Mouse (Mus musculus): ENCODE measurements around the gene Rims1. TPM values are rescaled to one million over a fixed set of nuclear protein-coding genes. Genes with fewer than 3 reads are reported as not detected.

The Rims1 gene
- polyA plus RNA-seq, 1 experiment from 2014 or later: 6.2 TPM

DNA sequence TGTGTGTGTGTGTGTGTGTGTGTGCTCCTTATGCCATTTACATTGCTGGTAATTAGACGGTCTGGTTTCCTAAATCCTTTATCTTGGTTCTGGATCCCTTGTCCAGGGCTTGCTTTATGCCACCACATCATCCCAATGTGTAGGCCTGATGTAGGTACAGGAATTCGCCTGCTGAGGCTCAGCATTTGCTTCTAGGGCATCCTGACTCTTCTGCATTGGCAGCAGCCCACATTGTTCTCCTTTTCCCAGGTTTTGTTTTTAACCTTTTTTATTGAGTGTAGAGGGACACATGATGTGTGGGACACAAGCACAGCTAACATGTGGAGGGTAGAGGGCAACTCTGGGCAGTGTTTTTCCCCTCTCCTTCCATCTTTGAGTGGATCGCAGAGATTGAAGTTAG lies 166.1 kb downstream of the Rims1 start:
- no peak for ATAC-seq
- no peak for TF ChIP-seq CTCF (IDR thresholded peaks at IDR 0.05; ENCODE audit: low read depth)
- Histone ChIP-seq H3K4me3 (ENCODE audit: low read depth, low read length) (no peak overlapping the region), H3K4me2 (replicated peaks; ENCODE audit: low read depth) (no peak overlapping the region), H3K27ac (ENCODE audit: low read depth, low read length) (no peak overlapping the region), H3K27me3 (replicated peaks; ENCODE audit: control insufficient read depth, insufficient read depth, low read length) (no peaks in the 10 kb centered on the region), H3K36me3 (ENCODE audit: control insufficient read depth, insufficient read depth) (no peaks in the 10 kb centered on the region), H3K9me3 (ENCODE audit: control insufficient read depth) (no peaks in the 10 kb centered on the region), H3K9ac (ENCODE audit: low read depth, low read length) (no peak overlapping the region), H3K4me1 (replicated peaks; ENCODE audit: control insufficient read depth, insufficient read depth, low read length) (no peaks in the 10 kb centered on the region)
- 88% methylated on average over 3 of the region's 3 CpGs for WGBS

- WGBS: 87% methylated on average over 2 of the region's 2 CpGs
- no peak overlapping the region for H3K9ac ChIP-seq (ENCODE audit: low read depth, low read length)
- H3K27ac ChIP-seq (ENCODE audit: low read depth, low read length): no peak overlapping the region
- no peaks in the 10 kb centered on the region for H3K9me3 ChIP-seq (ENCODE audit: control insufficient read depth)
- no peak overlapping the region for H3K4me2 ChIP-seq (replicated peaks; ENCODE audit: low read depth)
- H3K4me3 ChIP-seq (ENCODE audit: low read depth, low read length): no peak overlapping the region
- no peak for ATAC-seq
- H3K36me3 ChIP-seq (ENCODE audit: control insufficient read depth, insufficient read depth): no peaks in the 10 kb centered on the region
- TF ChIP-seq CTCF (IDR thresholded peaks at IDR 0.05; ENCODE audit: low read depth): no peak
- H3K4me1 ChIP-seq (replicated peaks; ENCODE audit: control insufficient read depth, insufficient read depth, low read length): no peaks in the 10 kb centered on the region
- H3K27me3 ChIP-seq (replicated peaks; ENCODE audit: control insufficient read depth, insufficient read depth, low read length): no peaks in the 10 kb centered on the region
Observed at GRCm38 (mm10) chr1:22633871-22634270, 171.9 kb downstream of the Rims1 start.

GRCm38 (mm10) chr1:22632551-22632950 lies 173.2 kb downstream of the Rims1 start:
- Histone ChIP-seq H3K9me3 (ENCODE audit: control insufficient read depth) (no peaks in the 10 kb centered on the region), H3K4me2 (replicated peaks; ENCODE audit: low read depth) (no peak overlapping the region), H3K9ac (ENCODE audit: low read depth, low read length) (no peak overlapping the region), H3K4me3 (ENCODE audit: low read depth, low read length) (no peak overlapping the region), H3K36me3 (ENCODE audit: control insufficient read depth, insufficient read depth) (no peaks in the 10 kb centered on the region), H3K4me1 (replicated peaks; ENCODE audit: control insufficient read depth, insufficient read depth, low read length) (no peaks in the 10 kb centered on the region), H3K27ac (ENCODE audit: low read depth, low read length) (no peak overlapping the region), H3K27me3 (replicated peaks; ENCODE audit: control insufficient read depth, insufficient read depth, low read length) (no peaks in the 10 kb centered on the region)
- no peak for ATAC-seq
- WGBS: 79% methylated on average over 7 of the region's 7 CpGs
- no peak for TF ChIP-seq CTCF (IDR thresholded peaks at IDR 0.05; ENCODE audit: low read depth)

DNA sequence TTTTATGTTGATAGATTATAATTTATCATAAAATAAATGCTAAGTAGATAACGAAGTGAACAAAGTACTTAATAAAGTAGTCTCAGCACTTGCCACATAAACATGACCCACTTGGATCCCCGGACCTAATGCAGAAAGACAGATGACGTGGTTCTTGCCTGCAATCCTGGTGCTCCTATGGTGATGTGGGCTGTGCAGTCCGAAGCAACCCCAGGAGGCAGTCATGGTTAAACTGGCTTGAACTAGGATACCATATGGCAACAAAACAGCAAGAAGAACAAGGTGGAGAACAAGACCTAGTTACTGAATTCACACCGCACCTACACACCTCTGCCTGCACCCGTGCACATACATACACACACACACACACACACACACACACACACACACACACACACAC lies 173.8 kb downstream of the Rims1 start:
- H3K4me2 ChIP-seq (replicated peaks; ENCODE audit: low read depth): no peak overlapping the region
- no peak overlapping the region for H3K27ac ChIP-seq (ENCODE audit: low read depth, low read length)
- no peaks in the 10 kb centered on the region for H3K9me3 ChIP-seq (ENCODE audit: control insufficient read depth)
- H3K36me3 ChIP-seq (ENCODE audit: control insufficient read depth, insufficient read depth): no peaks in the 10 kb centered on the region
- no peak overlapping the region for H3K4me3 ChIP-seq (ENCODE audit: low read depth, low read length)
- ATAC-seq: no peak
- H3K4me1 ChIP-seq (replicated peaks; ENCODE audit: control insufficient read depth, insufficient read depth, low read length): no peaks in the 10 kb centered on the region
- no peaks in the 10 kb centered on the region for H3K27me3 ChIP-seq (replicated peaks; ENCODE audit: control insufficient read depth, insufficient read depth, low read length)
- H3K9ac ChIP-seq (ENCODE audit: low read depth, low read length): no peak overlapping the region
- no peak for TF ChIP-seq CTCF (IDR thresholded peaks at IDR 0.05; ENCODE audit: low read depth)
- 84% methylated on average over 6 of the region's 6 CpGs for WGBS

GRCm38 (mm10) chr1:22629011-22629410 lies 176.8 kb downstream of the Rims1 start:
- Histone ChIP-seq H3K4me3 (ENCODE audit: low read depth, low read length) (no peak overlapping the region), H3K9me3 (ENCODE audit: control insufficient read depth) (no peaks in the 10 kb centered on the region), H3K9ac (ENCODE audit: low read depth, low read length) (no peak overlapping the region), H3K4me2 (replicated peaks; ENCODE audit: low read depth) (no peak overlapping the region), H3K4me1 (replicated peaks; ENCODE audit: control insufficient read depth, insufficient read depth, low read length) (no peaks in the 10 kb centered on the region), H3K27ac (ENCODE audit: low read depth, low read length) (no peak overlapping the region), H3K36me3 (ENCODE audit: control insufficient read depth, insufficient read depth) (no peaks in the 10 kb centered on the region), H3K27me3 (replicated peaks; ENCODE audit: control insufficient read depth, insufficient read depth, low read length) (no peaks in the 10 kb centered on the region)
- TF ChIP-seq CTCF (IDR thresholded peaks at IDR 0.05; ENCODE audit: low read depth): no peak
- no peak for ATAC-seq
- WGBS: 83% methylated on average over 8 of the region's 8 CpGs

DNA sequence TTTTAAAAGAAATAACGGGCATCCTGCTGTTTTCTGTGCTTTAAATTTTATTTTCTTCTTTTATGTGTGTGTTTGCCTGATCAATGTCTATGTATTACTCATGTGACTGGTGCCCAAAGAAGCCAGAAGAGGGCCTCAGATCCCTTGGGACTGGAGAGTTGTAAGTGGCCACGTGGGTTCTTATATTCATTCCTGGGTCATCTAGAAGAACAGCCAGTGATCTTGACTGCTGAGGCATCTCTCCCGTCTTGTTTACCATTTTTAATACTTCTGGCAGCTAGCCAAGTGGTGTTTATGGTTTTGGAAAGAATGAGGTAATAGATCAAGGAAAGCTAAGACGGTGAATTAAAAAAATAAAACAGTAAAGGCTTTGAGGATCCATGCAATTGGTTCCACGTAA lies 178.8 kb downstream of the Rims1 start:
- H3K9me3 ChIP-seq (ENCODE audit: control insufficient read depth): no peaks in the 10 kb centered on the region
- no peak overlapping the region for H3K4me3 ChIP-seq (ENCODE audit: low read depth, low read length)
- TF ChIP-seq CTCF (IDR thresholded peaks at IDR 0.05; ENCODE audit: low read depth): peak; percentile 62
- 27% methylated on average over 5 of the region's 5 CpGs for WGBS
- no peaks in the 10 kb centered on the region for H3K4me1 ChIP-seq (replicated peaks; ENCODE audit: control insufficient read depth, insufficient read depth, low read length)
- H3K27me3 ChIP-seq (replicated peaks; ENCODE audit: control insufficient read depth, insufficient read depth, low read length): no peaks in the 10 kb centered on the region
- H3K9ac ChIP-seq (ENCODE audit: low read depth, low read length): no peak overlapping the region
- H3K36me3 ChIP-seq (ENCODE audit: control insufficient read depth, insufficient read depth): no peaks in the 10 kb centered on the region
- ATAC-seq: no peak
- H3K4me2 ChIP-seq (replicated peaks; ENCODE audit: low read depth): no peak overlapping the region
- no peak overlapping the region for H3K27ac ChIP-seq (ENCODE audit: low read depth, low read length)

GRCm38 (mm10) chr1:22626295-22626694 lies 179.5 kb downstream of the Rims1 start:
- Histone ChIP-seq H3K36me3 (ENCODE audit: control insufficient read depth, insufficient read depth) (no peaks in the 10 kb centered on the region), H3K4me1 (replicated peaks; ENCODE audit: control insufficient read depth, insufficient read depth, low read length) (no peaks in the 10 kb centered on the region), H3K27me3 (replicated peaks; ENCODE audit: control insufficient read depth, insufficient read depth, low read length) (no peaks in the 10 kb centered on the region), H3K4me3 (ENCODE audit: low read depth, low read length) (no peak overlapping the region), H3K27ac (ENCODE audit: low read depth, low read length) (no peak overlapping the region), H3K9ac (ENCODE audit: low read depth, low read length) (no peak overlapping the region), H3K9me3 (ENCODE audit: control insufficient read depth) (no peaks in the 10 kb centered on the region), H3K4me2 (replicated peaks; ENCODE audit: low read depth) (no peak overlapping the region)
- no peak for ATAC-seq
- TF ChIP-seq CTCF (IDR thresholded peaks at IDR 0.05; ENCODE audit: low read depth): no peak
- 63% methylated on average over 3 of the region's 3 CpGs for WGBS
